Mouse (Mus musculus) midbrain, embryonic 11.5 days (tissue): ENCODE measurements around the gene Ankfn1. TPM values are rescaled to one million over a fixed set of nuclear protein-coding genes. Genes with fewer than 3 reads are reported as not detected.
A peak's percentile ranks its signal among the peaks of the same experiment; 100 is the strongest.

Experiments used
- ATAC-seq: fragments of 200-750 bp; cut with Nextera tagmentation; 2 replicates; pipeline ENCODE4 v1.8.0; 2017; ENCODE audit warnings: moderate TSS enrichment, moderate library complexity; ENCODE audit not compliant: low FRiP score
- DNase-seq: peaks from one replicate; pipeline ENCODE4 v3.0.0; 2015; ENCODE audit warnings: low spot score; ENCODE audit errors: missing footprints
- H3K27ac ChIP-seq: fragments of 300-500 bp; sonication (generic); 2 replicates; pipeline ENCODE4 v1.5.1; 2014; ENCODE audit warnings: low read depth, low read length
- H3K27me3 ChIP-seq: fragments of 300-500 bp; sonication (generic); 2 replicates; pipeline ENCODE4 v1.6.1; 2014; ENCODE audit warnings: mild to moderate bottlenecking, low read length, moderate library complexity, mixed read lengths; ENCODE audit not compliant: control insufficient read depth, insufficient read depth
- H3K36me3 ChIP-seq: fragments of 300-500 bp; sonication (generic); 2 replicates; pipeline ENCODE4 v1.6.1; 2014; ENCODE audit warnings: mild to moderate bottlenecking, low read length, moderate library complexity, mixed read lengths; ENCODE audit not compliant: control insufficient read depth, insufficient read depth
- H3K4me1 ChIP-seq: fragments of 300-500 bp; sonication (generic); 2 replicates; pipeline ENCODE4 v1.6.1; 2014; ENCODE audit warnings: low read length; ENCODE audit not compliant: control insufficient read depth, insufficient read depth
- H3K4me2 ChIP-seq: fragments of 300-500 bp; sonication (generic); 2 replicates; pipeline ENCODE4 v1.6.1; 2014; ENCODE audit warnings: mild to moderate bottlenecking, moderate library complexity
- H3K4me3 ChIP-seq: fragments of 300-500 bp; sonication (generic); 2 replicates; pipeline ENCODE4 v1.5.1; 2014; ENCODE audit warnings: low read depth, low read length
- H3K9ac ChIP-seq: fragments of 300-500 bp; sonication (generic); 2 replicates; pipeline ENCODE4 v1.6.1; 2014; ENCODE audit warnings: low read length
- H3K9me3 ChIP-seq: fragments of 300-500 bp; sonication (generic); 2 replicates; pipeline ENCODE4 v1.6.1; 2016; ENCODE audit warnings: low read length; ENCODE audit not compliant: control insufficient read depth
- WGBS: fragments of 180-500 bp; shearing (Covaris S2); extraction: QIAGEN DNeasy Blood & Tissue Kit; methylation state at CpG from one replicate; pipeline ENCODE4 v1.1.7; 2014; 5-methylcytosine and 5-hydroxymethylcytosine counted together
- polyA plus RNA-seq: library from polyadenylated mRNA; unstranded; fragments of >200 nt; fragmentation: Nextera tagmentation; extraction: Ambion mirVana; gene quantifications from 2 replicates; pipeline ENCODE4 v1.2.1, GENCODE M21; 2014

The Ankfn1 gene
- polyA plus RNA-seq, result 1.9 and 2.2 TPM in 2 replicates

DNA sequence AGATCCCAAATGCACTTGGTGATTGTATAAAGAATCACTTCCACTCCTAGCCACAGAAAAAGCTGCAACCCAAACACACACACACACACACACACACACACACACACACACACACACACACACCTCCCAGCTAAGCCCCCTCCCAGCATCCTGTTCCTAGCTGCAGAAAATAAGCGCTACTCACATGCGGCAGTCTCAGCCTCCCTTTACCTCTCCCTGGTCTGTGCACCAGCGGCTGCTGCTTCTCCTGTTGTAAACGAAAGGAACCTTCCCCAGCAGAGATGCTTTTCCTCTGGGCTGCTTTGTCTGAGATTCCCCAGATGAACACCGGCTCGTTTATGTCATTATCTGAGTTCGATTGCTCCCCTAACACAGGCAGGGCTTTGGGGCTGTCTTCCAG lies at the start of gene Ankfn1:
Gene Ankfn1, minus strand, starts transcription at position 223 of the 400 bp plus-strand sequence.
- H3K4me1 ChIP-seq, result no peaks in the 10 kb centered on the region
- H3K4me2 ChIP-seq, result no peak within 1 kb of the TSS
- ATAC-seq, result no peak
- WGBS, result 49% methylated on average over 7 of the region's 7 CpGs
- no peak within 1 kb of the TSS for H3K9ac ChIP-seq
- H3K27ac ChIP-seq, result no peak within 1 kb of the TSS
- no peaks in the 10 kb centered on the region for H3K36me3 ChIP-seq
- H3K27me3 ChIP-seq, result no peaks in the 10 kb centered on the region
- no peaks in the 10 kb centered on the region for H3K9me3 ChIP-seq
- no peak for DNase-seq
- H3K4me3 ChIP-seq, result no peak within 1 kb of the TSS

DNA sequence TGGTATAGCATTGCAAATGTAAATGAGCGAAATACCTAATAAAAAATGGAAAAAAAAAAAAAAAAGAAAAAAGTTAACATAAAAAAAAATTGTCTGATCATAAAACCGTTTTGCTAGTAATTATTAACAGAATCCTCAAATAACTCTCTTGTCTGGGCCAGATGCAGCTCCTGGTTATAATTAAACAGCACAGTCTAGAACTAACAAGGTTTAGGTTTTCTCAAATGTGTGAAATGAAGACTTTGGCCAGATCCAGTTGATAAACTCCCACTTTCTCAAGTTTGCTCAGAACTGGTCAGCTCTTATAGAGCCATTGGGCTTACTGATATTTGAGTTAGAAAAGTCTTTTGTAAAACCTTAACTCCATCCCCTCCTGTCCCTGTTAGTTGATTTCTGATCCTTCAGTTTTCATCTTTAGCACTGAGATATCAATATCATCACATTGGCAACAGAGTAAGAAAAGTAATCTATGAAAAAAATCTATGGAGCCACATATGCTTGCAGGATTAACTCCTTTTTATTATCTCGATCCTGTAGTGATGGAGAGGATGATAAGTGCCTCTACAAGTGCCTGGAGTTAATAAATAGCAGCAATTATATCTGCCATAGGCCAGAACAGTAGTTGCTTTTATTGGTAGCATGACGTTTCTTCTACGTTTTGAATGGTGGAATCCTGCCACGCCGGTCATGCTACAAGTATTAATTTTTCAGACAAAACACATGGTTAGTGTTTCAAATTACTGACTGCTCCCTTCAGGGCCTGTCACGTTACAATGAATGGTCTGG lies 46.4 kb upstream of the Ankfn1 start:
- H3K9me3 ChIP-seq, result no peaks in the 10 kb centered on the region
- no peak overlapping the region for H3K4me2 ChIP-seq
- no peak overlapping the region for H3K4me3 ChIP-seq
- no peak for ATAC-seq
- H3K36me3 ChIP-seq, result no peaks in the 10 kb centered on the region
- no peak overlapping the region for H3K27ac ChIP-seq
- 84% methylated on average over 8 of the region's 8 CpGs for WGBS
- H3K4me1 ChIP-seq, result no peaks in the 10 kb centered on the region
- no peaks in the 10 kb centered on the region for H3K27me3 ChIP-seq
- DNase-seq, result no peak
- no peak overlapping the region for H3K9ac ChIP-seq

DNA sequence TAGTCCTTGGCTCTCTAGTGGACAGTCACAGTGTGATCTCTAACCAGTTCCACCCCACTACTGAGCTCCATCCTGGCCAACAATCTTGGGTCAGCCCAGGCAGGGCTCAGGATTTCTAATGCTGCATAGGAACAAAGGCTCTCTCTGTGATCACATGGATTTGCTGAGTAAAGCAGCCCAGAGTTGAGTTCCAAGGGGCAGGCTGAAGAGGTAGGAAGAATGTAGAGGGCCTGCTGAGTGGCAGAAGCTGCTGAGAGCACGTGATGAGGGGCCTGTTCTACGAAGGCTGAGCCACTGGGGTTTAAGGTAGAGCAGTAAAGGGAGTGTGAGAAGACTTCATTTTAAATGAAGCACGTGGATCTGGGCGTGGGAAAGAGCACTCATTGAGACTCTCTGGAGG lies 41.1 kb upstream of the Ankfn1 start:
- Histone ChIP-seq H3K27me3 (no peaks in the 10 kb centered on the region), H3K4me2 (no peak overlapping the region), H3K9me3 (no peaks in the 10 kb centered on the region), H3K36me3 (no peaks in the 10 kb centered on the region), H3K27ac (no peak overlapping the region), H3K4me3 (no peak overlapping the region), H3K9ac (no peak overlapping the region), H3K4me1 (no peaks in the 10 kb centered on the region)
- DNase-seq (no peak), ATAC-seq (no peak)
- 19% methylated on average over 4 of the region's 4 CpGs for WGBS

DNA sequence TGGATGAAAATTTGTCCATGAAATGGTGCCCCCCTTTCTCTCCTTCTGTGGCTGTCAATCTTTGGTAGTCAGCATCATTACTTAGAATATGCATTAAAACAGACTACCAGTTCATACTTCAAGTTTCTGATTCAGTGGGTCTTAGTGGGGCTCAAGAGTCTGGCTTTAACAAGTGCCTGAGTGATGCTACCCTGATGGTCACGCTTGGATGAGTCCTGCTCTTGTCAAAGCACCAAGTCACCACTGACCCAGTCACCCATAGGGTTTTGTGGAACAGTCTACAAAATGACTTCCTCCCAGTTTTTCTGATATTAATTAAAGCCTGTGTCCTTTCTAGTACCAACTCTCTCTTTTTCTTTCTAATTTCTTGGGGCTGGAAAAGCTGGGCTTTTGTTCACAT lies 34.0 kb upstream of the Ankfn1 start:
- no peaks in the 10 kb centered on the region for H3K36me3 ChIP-seq
- H3K27me3 ChIP-seq, result no peaks in the 10 kb centered on the region
- H3K4me2 ChIP-seq, result no peak overlapping the region
- no peak for ATAC-seq
- 85% methylated on average over 1 of the region's 1 CpGs for WGBS
- no peak overlapping the region for H3K4me3 ChIP-seq
- no peak overlapping the region for H3K27ac ChIP-seq
- DNase-seq, result no peak
- H3K4me1 ChIP-seq, result no peaks in the 10 kb centered on the region
- H3K9me3 ChIP-seq, result no peaks in the 10 kb centered on the region
- no peak overlapping the region for H3K9ac ChIP-seq

DNA sequence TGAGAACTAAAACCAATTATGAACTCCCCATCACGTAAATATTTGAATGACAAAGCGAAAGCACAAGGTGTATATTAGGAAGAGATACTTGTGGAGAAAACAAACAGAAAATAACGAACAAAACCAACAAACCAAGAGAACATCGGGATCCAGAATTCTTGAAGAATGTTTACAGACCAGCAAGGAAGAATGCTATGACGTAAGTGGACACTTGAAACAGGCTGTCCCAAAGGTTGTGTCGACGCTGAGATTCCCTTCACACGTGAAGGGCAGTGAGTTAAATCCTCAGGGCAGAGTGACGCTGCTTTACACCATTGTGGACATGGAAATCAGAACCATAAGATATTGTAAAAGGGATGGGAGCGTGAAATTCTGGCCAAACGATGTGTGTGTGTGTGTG lies 30.5 kb upstream of the Ankfn1 start:
- 83% methylated on average over 11 of the region's 11 CpGs for WGBS
- ATAC-seq (no peak), DNase-seq (no peak)
- Histone ChIP-seq H3K4me3 (no peak overlapping the region), H3K4me2 (no peak overlapping the region), H3K9me3 (no peaks in the 10 kb centered on the region), H3K27me3 (no peaks in the 10 kb centered on the region), H3K9ac (no peak overlapping the region), H3K4me1 (peaks cover 7% of the 10 kb centered on the region), H3K36me3 (no peaks in the 10 kb centered on the region), H3K27ac (no peak overlapping the region)

DNA sequence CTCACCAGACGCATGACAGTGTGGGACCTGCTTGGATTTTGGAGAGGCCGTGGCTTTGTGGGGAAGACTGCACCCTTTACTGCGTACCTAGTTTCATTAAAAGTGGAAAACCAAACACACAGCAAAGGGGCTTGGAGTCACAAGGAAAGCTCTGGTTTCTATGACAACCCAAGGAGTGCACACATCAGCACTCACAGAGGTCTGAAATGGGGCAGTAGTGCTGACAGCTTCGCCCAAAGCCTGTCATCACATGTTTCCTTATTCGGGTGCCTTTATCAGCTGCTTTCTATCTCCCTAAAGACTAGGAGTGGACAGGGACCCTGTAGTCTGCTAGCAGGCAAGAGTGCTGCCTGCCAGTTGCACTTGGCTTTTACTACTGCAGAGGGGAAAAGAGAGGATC lies 27.4 kb upstream of the Ankfn1 start:
- H3K27me3 ChIP-seq, result no peaks in the 10 kb centered on the region
- no peak overlapping the region for H3K4me2 ChIP-seq
- no peak overlapping the region for H3K27ac ChIP-seq
- H3K9ac ChIP-seq, result no peak overlapping the region
- DNase-seq, result peak; percentile 84
- peaks cover 7% of the 10 kb centered on the region for H3K4me1 ChIP-seq
- no peaks in the 10 kb centered on the region for H3K9me3 ChIP-seq
- ATAC-seq, result peak; percentile 64
- H3K36me3 ChIP-seq, result no peaks in the 10 kb centered on the region
- 49% methylated on average over 5 of the region's 5 CpGs for WGBS
- H3K4me3 ChIP-seq, result no peak overlapping the region

DNA sequence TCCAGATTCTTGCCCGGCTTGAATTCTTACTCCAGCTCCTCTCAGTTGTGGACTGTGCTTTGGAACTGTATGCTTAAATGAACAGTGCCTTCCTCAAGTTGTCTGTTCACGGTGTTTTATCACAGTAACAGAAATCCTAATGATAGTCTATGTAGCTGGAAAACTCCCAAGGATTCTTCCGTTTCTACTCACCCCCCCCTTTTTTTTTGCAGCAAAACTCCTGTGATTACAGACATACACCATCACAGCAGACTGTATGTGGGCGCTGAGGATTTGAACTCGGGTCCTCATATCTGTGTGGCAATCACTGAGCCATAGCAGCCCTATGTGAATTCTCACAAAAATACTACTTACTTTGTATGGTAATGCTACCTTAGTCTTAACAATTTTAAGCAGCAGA lies 26.5 kb upstream of the Ankfn1 start:
- H3K9me3 ChIP-seq, result no peaks in the 10 kb centered on the region
- peaks cover 7% of the 10 kb centered on the region for H3K4me1 ChIP-seq
- no peaks in the 10 kb centered on the region for H3K36me3 ChIP-seq
- no peak overlapping the region for H3K4me3 ChIP-seq
- H3K27me3 ChIP-seq, result no peaks in the 10 kb centered on the region
- no peak overlapping the region for H3K27ac ChIP-seq
- H3K9ac ChIP-seq, result no peak overlapping the region
- no peak for DNase-seq
- no peak overlapping the region for H3K4me2 ChIP-seq
- ATAC-seq, result no peak
- whole genome bisulfite sequencing, result 80% methylated on average over 5 of the region's 5 CpGs

DNA sequence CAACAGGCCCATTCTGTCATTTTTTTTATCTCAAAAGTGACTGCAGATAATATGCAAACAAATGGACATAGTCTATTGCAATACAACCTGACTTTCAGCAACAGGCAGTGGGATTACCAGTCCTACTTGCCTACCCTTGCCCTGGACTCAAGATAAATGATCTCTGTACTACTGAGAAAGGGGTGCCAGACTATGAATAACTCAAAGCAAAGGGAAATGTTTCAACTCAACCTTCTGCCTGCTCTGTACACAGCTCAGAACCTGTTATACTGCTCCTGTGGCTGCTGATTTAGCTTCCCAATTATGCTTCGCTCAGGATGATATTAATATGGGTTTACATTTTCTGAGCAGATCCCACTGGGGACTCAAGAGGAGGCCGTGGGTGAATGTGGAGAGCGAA lies 15.3 kb upstream of the Ankfn1 start:
- Histone ChIP-seq H3K4me3 (no peak overlapping the region), H3K9me3 (no peaks in the 10 kb centered on the region), H3K9ac (no peak overlapping the region), H3K27me3 (no peaks in the 10 kb centered on the region), H3K36me3 (no peaks in the 10 kb centered on the region), H3K27ac (no peak overlapping the region), H3K4me1 (no peaks in the 10 kb centered on the region), H3K4me2 (no peak overlapping the region)
- WGBS, result 88% methylated on average over 3 of the region's 3 CpGs
- DNase-seq, result no peak
- ATAC-seq, result no peak

DNA sequence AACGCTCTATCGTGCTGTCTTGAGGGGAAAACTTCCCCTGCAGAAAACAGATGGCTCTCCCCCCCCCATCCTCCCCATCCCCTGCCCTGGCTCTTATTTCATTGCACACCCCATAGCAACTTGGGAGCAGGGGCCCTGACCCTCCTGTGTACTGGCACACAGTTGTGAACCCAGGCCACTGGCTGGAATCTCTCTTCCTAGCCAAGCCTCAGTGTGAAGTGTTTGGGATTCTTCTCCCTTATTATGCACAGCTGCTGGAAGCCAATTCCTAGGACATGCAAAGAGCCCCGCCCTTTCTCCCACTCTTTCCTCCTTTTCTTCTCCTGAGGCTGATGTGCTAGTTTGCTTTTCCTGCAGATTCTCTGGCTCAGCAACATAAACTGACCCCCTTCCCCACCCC lies 1.4 kb downstream of the Ankfn1 start:
- no peak overlapping the region for H3K4me2 ChIP-seq
- ATAC-seq, result no peak
- H3K9me3 ChIP-seq, result no peaks in the 10 kb centered on the region
- H3K4me1 ChIP-seq, result no peaks in the 10 kb centered on the region
- no peak overlapping the region for H3K4me3 ChIP-seq
- 65% methylated on average over 3 of the region's 3 CpGs for WGBS
- no peaks in the 10 kb centered on the region for H3K27me3 ChIP-seq
- H3K9ac ChIP-seq, result no peak overlapping the region
- no peak for DNase-seq
- no peaks in the 10 kb centered on the region for H3K36me3 ChIP-seq
- no peak overlapping the region for H3K27ac ChIP-seq
